Mouse (Mus musculus): Measurements from ENCODE around the gene Nfic.

- TF ChIP-seq CTCF (IDR thresholded peaks at IDR 0.05; ENCODE audit: low read depth) = no peak
- no peak for TF ChIP-seq EP300 (IDR thresholded peaks at IDR 0.05; ENCODE audit: low read depth)
Observed at GRCm38 (mm10) chr10:81408424-81408729, 47.1 kb downstream of the Nfic start.

Data from liver, postnatal 0 days (tissue).